Mouse (Mus musculus) E14TG2a.4 (cell line): ENCODE data around the gene Nap1l1.

Experiments used
- H3K27me3 ChIP-seq: 2 replicates; pipeline ENCODE4 v1.6.1; 2014; ENCODE audit warnings: low read length, control low read depth; ENCODE audit not compliant: insufficient read depth
- H3K36me3 ChIP-seq: 2 replicates; pipeline ENCODE4 v1.6.1; 2014; ENCODE audit warnings: low read length, control low read depth; ENCODE audit not compliant: insufficient read depth
- H3K4me1 ChIP-seq: replicated peaks from 2 replicates; pipeline ENCODE4 v1.6.1; 2014; ENCODE audit warnings: low read depth, low read length, control low read depth
- H3K4me3 ChIP-seq: replicated peaks from 2 replicates; pipeline ENCODE4 v1.5.1; 2014; ENCODE audit warnings: mild to moderate bottlenecking, low read length
- H3K9me3 ChIP-seq: 2 replicates; pipeline ENCODE4 v1.6.1; 2014; ENCODE audit warnings: low read length, control low read depth
- CTCF ChIP-seq: conservative IDR thresholded peaks from 2 replicates; pipeline ENCODE4 v1.5.1; 2014; ENCODE audit warnings: low read length
- NANOG ChIP-seq: IDR thresholded peaks from 2 replicates; pipeline ENCODE4 v1.6.1; 2014; ENCODE audit warnings: borderline replicate concordance, low read length, mixed read lengths
- POU5F1 ChIP-seq: IDR thresholded peaks from 2 replicates; pipeline ENCODE4 v1.6.1; 2014; ENCODE audit warnings: low read length, borderline replicate concordance

Nap1l1 gene

DNA sequence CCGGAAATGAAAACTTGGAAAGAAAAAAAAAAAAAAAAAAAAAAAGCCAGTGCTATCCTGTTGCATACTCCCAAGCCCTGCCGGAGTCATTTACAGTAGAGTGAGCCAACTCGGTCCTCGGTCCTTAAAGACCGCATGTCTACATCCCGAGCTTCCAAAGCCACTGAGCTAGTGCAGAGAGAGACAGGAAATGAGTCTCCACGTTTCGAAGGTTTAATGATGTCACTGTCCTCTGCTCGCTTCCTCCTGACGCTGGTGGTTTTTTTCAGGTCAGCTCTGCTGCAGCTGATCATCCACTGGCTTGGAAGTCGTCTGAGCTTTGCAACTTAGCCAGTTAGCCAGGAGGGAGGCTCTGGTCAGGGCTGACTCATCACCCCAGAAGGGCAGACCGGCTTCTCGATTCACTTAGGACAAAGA is 43.2 kb downstream of the Nap1l1 start:
- Histone ChIP-seq H3K36me3 (no peaks in the 10 kb centered on the region), H3K4me3 (no peak overlapping the region), H3K9me3 (no peaks in the 10 kb centered on the region), H3K4me1 (peaks cover 19% of the 10 kb centered on the region), H3K27me3 (peaks cover 14% of the 10 kb centered on the region)
- TF ChIP-seq POU5F1 (no peak), CTCF (no peak), NANOG (no peak)

GRCm38 (mm10) chr10:111516804-111517436 is 43.9 kb downstream of the Nap1l1 start:
- no peak overlapping the region for H3K4me3 ChIP-seq
- H3K36me3 ChIP-seq, result no peaks in the 10 kb centered on the region
- peaks cover 14% of the 10 kb centered on the region for H3K27me3 ChIP-seq
- H3K9me3 ChIP-seq, result no peaks in the 10 kb centered on the region
- TF ChIP-seq NANOG, result no peak
- no peak for TF ChIP-seq CTCF
- no peak for TF ChIP-seq POU5F1
- H3K4me1 ChIP-seq, result peaks cover 19% of the 10 kb centered on the region

DNA sequence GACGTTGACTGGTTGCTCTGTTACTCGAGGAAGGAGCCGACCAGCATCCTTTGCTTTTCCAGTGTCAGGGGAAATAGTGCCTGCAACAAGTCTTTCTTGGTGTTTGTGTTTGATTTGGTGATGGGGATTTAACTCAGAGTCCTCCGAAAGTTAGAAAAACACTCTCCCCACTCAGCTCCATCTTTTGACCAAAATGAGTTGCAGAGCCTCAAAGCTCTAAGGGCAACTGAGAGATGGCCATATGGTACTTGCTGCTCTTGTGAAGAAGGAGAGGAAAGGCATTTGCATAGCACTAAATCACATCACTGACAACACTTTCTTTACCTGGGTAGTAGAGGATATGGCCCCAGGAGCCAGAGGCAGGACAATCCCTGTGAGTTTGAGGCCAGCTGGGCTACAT is 45.3 kb downstream of the Nap1l1 start:
- no peak overlapping the region for H3K4me3 ChIP-seq
- TF ChIP-seq POU5F1, result no peak
- no peak for TF ChIP-seq NANOG
- TF ChIP-seq CTCF, result no peak

GRCm38 (mm10) chr10:111519620-111520370 is 46.8 kb downstream of the Nap1l1 start:
- H3K4me1 ChIP-seq, result peaks cover 25% of the 10 kb centered on the region
- no peaks in the 10 kb centered on the region for H3K9me3 ChIP-seq
- peaks cover 31% of the 10 kb centered on the region for H3K27me3 ChIP-seq
- TF ChIP-seq CTCF, result no peak
- no peak for TF ChIP-seq POU5F1
- TF ChIP-seq NANOG, result no peak
- no peak overlapping the region for H3K4me3 ChIP-seq
- no peaks in the 10 kb centered on the region for H3K36me3 ChIP-seq

More for the DNA sequence above, 45.3 kb downstream of the Nap1l1 start:
- peaks cover 17% of the 10 kb centered on the region for H3K27me3 ChIP-seq
- H3K9me3 ChIP-seq, result no peaks in the 10 kb centered on the region
- H3K4me1 ChIP-seq, result peaks cover 19% of the 10 kb centered on the region
- H3K36me3 ChIP-seq, result no peaks in the 10 kb centered on the region

DNA sequence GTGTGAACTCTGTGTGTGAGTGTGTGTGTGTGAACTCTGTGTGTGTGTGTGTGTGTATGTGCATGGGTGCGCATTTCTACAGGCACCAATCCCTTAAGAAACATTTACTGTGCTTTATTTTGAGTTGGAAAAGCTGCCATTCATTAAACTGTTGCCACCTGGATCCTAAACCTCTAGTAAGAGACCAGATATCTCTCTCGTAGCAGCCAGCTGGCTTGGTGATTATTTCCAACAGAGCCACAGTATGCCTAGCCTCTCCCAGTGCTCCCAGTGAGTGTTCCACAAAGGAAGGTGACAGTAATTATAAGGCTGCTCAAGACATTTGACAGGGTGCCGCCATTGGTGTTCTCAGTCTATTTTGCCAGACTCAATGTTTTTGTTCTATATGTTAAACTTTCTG is 47.6 kb downstream of the Nap1l1 start:
- peaks cover 20% of the 10 kb centered on the region for H3K4me1 ChIP-seq
- H3K36me3 ChIP-seq, result no peaks in the 10 kb centered on the region
- H3K4me3 ChIP-seq, result no peak overlapping the region
- TF ChIP-seq CTCF (no peak), NANOG (no peak), POU5F1 (no peak)
- H3K9me3 ChIP-seq, result no peaks in the 10 kb centered on the region
- peaks cover 36% of the 10 kb centered on the region for H3K27me3 ChIP-seq

GRCm38 (mm10) chr10:111521636-111522035 is 48.6 kb downstream of the Nap1l1 start:
- Histone ChIP-seq H3K36me3 (no peaks in the 10 kb centered on the region), H3K4me1 (peaks cover 17% of the 10 kb centered on the region), H3K9me3 (no peaks in the 10 kb centered on the region), H3K4me3 (no peak overlapping the region), H3K27me3 (peaks cover 37% of the 10 kb centered on the region)
- TF ChIP-seq POU5F1 (no peak), NANOG (no peak), CTCF (no peak)

DNA sequence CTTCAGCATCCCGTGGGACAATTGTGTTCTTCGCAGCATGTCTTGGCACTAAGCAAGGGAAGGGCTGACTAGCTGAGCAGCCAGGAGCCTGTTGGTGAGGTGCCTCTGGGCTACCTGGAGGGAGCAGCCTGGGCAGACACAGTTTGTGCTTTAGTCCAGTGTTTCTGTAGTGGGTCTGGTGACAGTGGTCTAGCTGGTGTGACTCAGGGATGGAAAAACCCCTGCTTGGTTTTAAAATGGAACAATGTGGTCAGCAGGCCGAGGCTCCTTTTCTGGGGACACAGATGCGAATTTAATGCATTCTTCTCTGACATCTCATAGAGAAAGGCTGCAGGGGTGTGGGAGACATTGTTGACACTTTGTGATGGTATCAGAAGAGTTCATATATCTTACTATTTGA is 49.2 kb downstream of the Nap1l1 start:
- H3K36me3 ChIP-seq, result no peaks in the 10 kb centered on the region
- H3K9me3 ChIP-seq, result no peaks in the 10 kb centered on the region
- peaks cover 31% of the 10 kb centered on the region for H3K27me3 ChIP-seq
- H3K4me1 ChIP-seq, result peaks cover 17% of the 10 kb centered on the region
- H3K4me3 ChIP-seq, result no peak overlapping the region
- TF ChIP-seq NANOG, result no peak
- TF ChIP-seq CTCF, result no peak
- TF ChIP-seq POU5F1, result no peak

GRCm38 (mm10) chr10:111523894-111524293 is 50.9 kb downstream of the Nap1l1 start:
- Histone ChIP-seq H3K4me1 (peaks cover 22% of the 10 kb centered on the region), H3K9me3 (no peaks in the 10 kb centered on the region), H3K4me3 (no peak overlapping the region), H3K27me3 (peaks cover 29% of the 10 kb centered on the region), H3K36me3 (no peaks in the 10 kb centered on the region)
- TF ChIP-seq CTCF (no peak), POU5F1 (no peak), NANOG (no peak)

DNA sequence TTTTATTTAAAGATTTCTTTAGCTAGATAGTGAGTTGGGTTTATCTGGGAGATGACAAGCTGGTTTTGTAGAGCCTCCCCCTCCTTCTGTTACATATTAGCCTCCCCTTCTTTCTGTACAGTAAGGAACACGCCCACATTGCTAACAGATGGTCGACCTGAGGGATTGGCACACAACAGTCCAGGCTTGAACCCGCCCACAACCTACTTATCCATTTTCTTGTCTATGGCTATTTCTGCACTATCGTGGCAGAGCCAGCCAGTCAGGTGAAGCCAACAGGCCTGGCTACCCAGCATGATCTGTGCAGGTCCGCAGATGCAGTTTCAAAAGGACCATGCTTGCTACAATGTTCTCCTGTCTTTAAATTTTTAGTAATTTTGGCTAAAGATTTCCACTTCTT is 54.0 kb downstream of the Nap1l1 start:
- H3K4me1 ChIP-seq, result peaks cover 14% of the 10 kb centered on the region
- H3K36me3 ChIP-seq, result no peaks in the 10 kb centered on the region
- no peak overlapping the region for H3K4me3 ChIP-seq
- H3K9me3 ChIP-seq, result no peaks in the 10 kb centered on the region
- no peak for TF ChIP-seq NANOG
- no peak for TF ChIP-seq CTCF
- TF ChIP-seq POU5F1, result no peak
- peaks cover 24% of the 10 kb centered on the region for H3K27me3 ChIP-seq
